Mouse (Mus musculus) megakaryocyte, embryonic 14.5 days (primary cell): ENCODE data around the gene Gramd1a.

ENCODE experiments used
- FLI1 ChIP-seq: IDR thresholded peaks from 2 replicates; pipeline ENCODE4 v1.6.1; 2012; ENCODE audit warnings: low read length, inconsistent platforms, mixed read lengths
- GATA1 ChIP-seq: IDR thresholded peaks from 3 replicates; pipeline ENCODE4 v1.6.1; 2012; ENCODE audit warnings: mixed read lengths, low read length, inconsistent platforms, borderline replicate concordance

DNA sequence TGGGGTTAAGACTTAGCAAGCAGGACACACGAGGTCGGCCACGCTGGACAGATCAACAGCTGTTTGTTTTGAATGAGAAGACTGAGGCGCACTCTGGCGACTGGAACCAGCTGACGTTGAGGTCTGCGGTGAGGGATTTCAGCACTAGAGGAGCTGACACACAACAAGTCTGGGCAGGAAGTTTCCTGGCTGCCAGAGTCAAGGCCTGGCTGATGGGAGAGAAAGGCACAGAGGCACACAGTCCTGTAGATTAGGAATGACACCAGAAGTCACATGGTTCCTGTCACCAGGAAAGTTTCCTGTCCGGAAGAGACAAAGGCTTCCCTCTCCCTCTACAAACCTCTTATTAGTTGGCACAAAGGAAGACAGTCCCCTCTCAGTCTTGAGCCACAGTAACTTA is 12.7 kb upstream of the Gramd1a start:
- TF ChIP-seq GATA1: peak; percentile 74; the same call in 1 of the 3 replicates
- TF ChIP-seq FLI1: peak; percentile 60; the same call in 1 of the 2 replicates
